Mouse (Mus musculus) MEL (cell line): Measurements from ENCODE around the gene Cdh4. TPM values are rescaled to one million over a fixed set of nuclear protein-coding genes. Genes with fewer than 3 reads are reported as not detected.

Source experiments
- DNase-seq: peaks from one replicate; pipeline ENCODE4 v3.0.0; 2011; ENCODE audit warnings: low read depth, low spot score
- H3K27ac ChIP-seq: 2 replicates; pipeline ENCODE4 v1.5.1; 2012; ENCODE audit warnings: low read depth, mild to moderate bottlenecking, control low read depth, low read length, moderate library complexity; ENCODE audit not compliant: control insufficient read depth
- H3K27me3 ChIP-seq, 2 experiments: fragments of 150-350 bp in 1 of 2; sonication (generic) in 1 of 2; 2 replicates each; pipeline ENCODE4 v1.6.1; 2012; ENCODE audit warnings: low read length in 2 of 2, mild to moderate bottlenecking in 2 of 2, improper control_type of control experiment in 1 of 2, moderate library complexity in 1 of 2; ENCODE audit not compliant: insufficient read depth in 2 of 2, control insufficient read depth in 1 of 2
- H3K36me3 ChIP-seq, 2 experiments: 2 replicates each; pipeline ENCODE4 v1.6.1; 2012 to 2014; ENCODE audit warnings: low read length in 2 of 2, improper control_type of control experiment in 1 of 2, inconsistent platforms in 1 of 2, mild to moderate bottlenecking in 1 of 2; ENCODE audit not compliant: insufficient read depth in 2 of 2, control insufficient read depth in 1 of 2
- H3K4me1 ChIP-seq, 2 experiments: fragments of 150-350 bp in 1 of 2; sonication (generic) in 1 of 2; 2 replicates each; pipeline ENCODE4 v1.6.1; 2012; ENCODE audit warnings: low read length in 2 of 2, improper control_type of control experiment in 1 of 2, mild to moderate bottlenecking in 1 of 2; ENCODE audit not compliant: insufficient read depth in 2 of 2, control insufficient read depth in 1 of 2
- H3K4me3 ChIP-seq, 2 experiments: fragments of 150-350 bp in 1 of 2; sonication (generic) in 1 of 2; 2 replicates each; pipeline ENCODE4 v1.5.1; 2012; ENCODE audit warnings: low read depth in 2 of 2, low read length in 2 of 2, mild to moderate bottlenecking in 2 of 2, moderate library complexity in 2 of 2, control low read depth in 1 of 2, improper control_type of control experiment in 1 of 2; ENCODE audit not compliant: control insufficient read depth in 1 of 2, insufficient read depth in 1 of 2
- H3K79me2 ChIP-seq: 2 replicates; pipeline ENCODE4 v1.6.1; 2012; ENCODE audit warnings: mild to moderate bottlenecking, low read length, moderate library complexity; ENCODE audit not compliant: control insufficient read depth, poor library complexity, insufficient read depth
- H3K9ac ChIP-seq: 2 replicates; pipeline ENCODE4 v1.6.1; 2012; ENCODE audit warnings: low read depth, mild to moderate bottlenecking, control low read depth, low read length, moderate library complexity; ENCODE audit not compliant: control insufficient read depth, poor library complexity, severe bottlenecking
- H3K9me3 ChIP-seq: fragments of 150-350 bp; sonication (generic); replicated peaks from 2 replicates; pipeline ENCODE4 v1.6.1; 2012; ENCODE audit warnings: mild to moderate bottlenecking, low read length, improper control_type of control experiment, moderate library complexity; ENCODE audit not compliant: insufficient read depth
- ELF1 ChIP-seq: IDR thresholded peaks from 2 replicates; pipeline ENCODE4 v1.6.1; 2014; ENCODE audit warnings: low read depth, mild to moderate bottlenecking, inconsistent platforms, low read length, improper control_type of control experiment, moderate library complexity
- GABPA ChIP-seq: IDR thresholded peaks from 2 replicates; pipeline ENCODE4 v1.6.1; 2012; ENCODE audit warnings: low read depth, mild to moderate bottlenecking, inconsistent platforms, low read length, improper control_type of control experiment, moderate library complexity
- GATA1 ChIP-seq: IDR thresholded peaks from 2 replicates; pipeline ENCODE4 v1.6.1; 2011; ENCODE audit warnings: low read depth, low read length, improper control_type of control experiment
- MAX ChIP-seq: IDR thresholded peaks from 2 replicates; pipeline ENCODE4 v1.6.1; 2011; ENCODE audit warnings: low read length, improper control_type of control experiment
- MAZ ChIP-seq: IDR thresholded peaks from 2 replicates; pipeline ENCODE4 v1.6.1; 2012; ENCODE audit warnings: low read depth, mild to moderate bottlenecking, inconsistent platforms, low read length, improper control_type of control experiment
- MEF2A ChIP-seq: IDR thresholded peaks from 2 replicates; pipeline ENCODE4 v1.6.1; 2014; ENCODE audit warnings: low read depth, mild to moderate bottlenecking, inconsistent platforms, low read length, improper control_type of control experiment; ENCODE audit not compliant: poor library complexity, insufficient replicate concordance, severe bottlenecking; ENCODE audit errors: extremely low read depth
- MXI1 ChIP-seq: IDR thresholded peaks from 2 replicates; pipeline ENCODE4 v1.6.1; 2011; ENCODE audit warnings: mild to moderate bottlenecking, low read depth, low read length, improper control_type of control experiment
- POLR2AphosphoS2 ChIP-seq: IDR thresholded peaks from 2 replicates; pipeline ENCODE4 v1.6.1; 2011; ENCODE audit warnings: low read length, improper control_type of control experiment
- RAD21 ChIP-seq: IDR thresholded peaks from 2 replicates; pipeline ENCODE4 v1.6.1; 2011; ENCODE audit warnings: mild to moderate bottlenecking, low read depth, low read length, improper control_type of control experiment
- SIN3A ChIP-seq: IDR thresholded peaks from 2 replicates; pipeline ENCODE4 v1.6.1; 2012; ENCODE audit warnings: low read length, improper control_type of control experiment, inconsistent platforms
- SMC3 ChIP-seq: IDR thresholded peaks from 2 replicates; pipeline ENCODE4 v1.6.1; 2011; ENCODE audit warnings: low read depth, low read length, improper control_type of control experiment
- TAL1 ChIP-seq: IDR thresholded peaks from 2 replicates; pipeline ENCODE4 v1.6.1; 2012; ENCODE audit warnings: mild to moderate bottlenecking, inconsistent platforms, low read length, moderate library complexity, mixed read lengths
- TBP ChIP-seq: IDR thresholded peaks from 2 replicates; pipeline ENCODE4 v1.8.0; 2011; ENCODE audit warnings: low read depth, low read length, improper control_type of control experiment
- TCF12 ChIP-seq: IDR thresholded peaks from 2 replicates; pipeline ENCODE4 v1.6.1; 2014; ENCODE audit warnings: low read depth, mild to moderate bottlenecking, inconsistent platforms, low read length, improper control_type of control experiment, moderate library complexity
- UBTF ChIP-seq: IDR thresholded peaks from 2 replicates; pipeline ENCODE4 v1.6.1; 2012; ENCODE audit warnings: low read depth, mild to moderate bottlenecking, inconsistent platforms, low read length, improper control_type of control experiment, moderate library complexity, borderline replicate concordance; ENCODE audit not compliant: insufficient read depth
- USF1 ChIP-seq: IDR thresholded peaks from 2 replicates; pipeline ENCODE4 v1.6.1; 2014; ENCODE audit warnings: low read depth, mild to moderate bottlenecking, inconsistent platforms, low read length, improper control_type of control experiment, moderate library complexity
- USF2 ChIP-seq, 2 experiments: IDR thresholded peaks; 2 replicates each; pipeline ENCODE4 v1.6.1; 2011 to 2012; ENCODE audit warnings: improper control_type of control experiment in 2 of 2, low read length in 2 of 2, borderline replicate concordance in 1 of 2, inconsistent platforms in 1 of 2, low read depth in 1 of 2, mild to moderate bottlenecking in 1 of 2; ENCODE audit not compliant: insufficient read depth in 1 of 2
- ZNF384 ChIP-seq: IDR thresholded peaks from 2 replicates; pipeline ENCODE4 v1.6.1; 2012; ENCODE audit warnings: low read depth, mild to moderate bottlenecking, inconsistent platforms, low read length, improper control_type of control experiment
- polyA plus RNA-seq, 2 experiments: library from polyadenylated mRNA; stranded (reverse) in 1 of 2; unstranded in 1 of 2; fragments of >175 nt in 1 of 2; fragments of >200 nt in 1 of 2; gene quantifications; 2 replicates each; pipeline versions ENCODE4 v1.2.1 to v1.2.4; 2012; ENCODE audit warnings: low replicate concordance in 2 of 2, low read depth in 1 of 2; ENCODE audit not compliant: insufficient read length in 2 of 2, insufficient read depth in 1 of 2, missing spikeins in 1 of 2
- total RNA-seq: library from RNA; depleted of rRNA; stranded (reverse); fragments of 300-350 nt; gene quantifications from 2 replicates; pipeline ENCODE4 v1.2.3, GENCODE M21; 2012

The Cdh4 gene
- total and polyA plus RNA-seq, 3 experiments: not detected

GRCm38 (mm10) chr2:179802411-179802810, 360.2 kb downstream of the Cdh4 start:
- TF ChIP-seq USF2 (IDR thresholded peaks at IDR 0.05; ENCODE audit: borderline replicate concordance in 1 of 2, insufficient read depth in 1 of 2, low read depth in 1 of 2, low read length in 2 of 2) (no peak), TCF12 (no peak), SMC3 (no peak), MEF2A (no peak), ZNF384 (no peak)
- TF ChIP-seq, all 39 proteins: peak for 0
- DNase-seq: no peak
- H3K9me3 ChIP-seq: no peaks in the 10 kb centered on the region
- H3K27ac ChIP-seq: no peak overlapping the region
- no peaks in the 10 kb centered on the region for H3K36me3 ChIP-seq
- no peaks in the 10 kb centered on the region for H3K27me3 ChIP-seq
- no peaks in the 10 kb centered on the region for H3K79me2 ChIP-seq
- no peaks in the 10 kb centered on the region for H3K4me1 ChIP-seq
- no peak overlapping the region for H3K9ac ChIP-seq
- no peak overlapping the region for H3K4me3 ChIP-seq

DNA sequence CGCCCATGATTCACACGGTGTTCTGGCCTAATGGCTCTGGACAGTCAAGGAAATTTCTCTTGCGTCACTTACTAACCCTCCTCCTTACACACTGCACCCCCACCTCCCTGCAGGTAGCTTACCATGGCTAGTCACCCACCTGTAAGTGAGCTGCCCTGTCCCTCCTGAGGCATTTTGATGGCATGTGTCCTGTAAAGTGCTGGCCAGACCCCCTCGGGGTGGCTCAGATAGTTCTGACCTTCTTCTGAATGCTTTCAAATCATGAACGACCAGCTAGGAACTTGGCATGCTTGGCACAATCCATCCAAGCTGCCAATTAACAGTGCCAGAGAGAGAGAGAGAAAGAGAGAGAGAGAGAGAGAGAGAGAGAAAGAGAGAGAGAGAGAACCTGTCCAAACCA, 368.9 kb downstream of the Cdh4 start:
- Histone ChIP-seq H3K36me3 (no peaks in the 10 kb centered on the region), H3K27ac (no peak overlapping the region), H3K4me1 (no peaks in the 10 kb centered on the region), H3K79me2 (no peaks in the 10 kb centered on the region), H3K27me3 (no peaks in the 10 kb centered on the region), H3K4me3 (no peak overlapping the region), H3K9ac (no peak overlapping the region), H3K9me3 (no peaks in the 10 kb centered on the region)
- TF ChIP-seq GABPA (no peak), TBP (no peak), RAD21 (no peak), TAL1 (no peak), UBTF (no peak), MAX (no peak), ELF1 (no peak), MXI1 (no peak), USF1 (no peak), POLR2AphosphoS2 (no peak), GATA1 (no peak), USF2 (IDR thresholded peaks at IDR 0.05; ENCODE audit: borderline replicate concordance in 1 of 2, insufficient read depth in 1 of 2, low read depth in 1 of 2, low read length in 2 of 2) (no peak), MAZ (no peak), SIN3A (no peak)
- DNase-seq: no peak
